Mouse (Mus musculus): ENCODE data around the gene Fut8.
"Not testable (repeated sequence)": the region's sequence is repeated elsewhere in the genome, so short reads cannot be mapped to it uniquely, and the experiment has no call there.

Gene Fut8

GRCm38 (mm10) chr12:77222272-77222874 lies 15.6 kb upstream of the Fut8 start:
- DNase-seq (ENCODE audit: low spot score in 2 of 2), result no peak

- no peak for DNase-seq (ENCODE audit: low spot score in 2 of 2)
Measured at GRCm38 (mm10) chr12:77223595-77223994, 14.3 kb upstream of the Fut8 start.

- no peak for DNase-seq (ENCODE audit: low spot score in 2 of 2)
Measured at GRCm38 (mm10) chr12:77224121-77224520, 13.8 kb upstream of the Fut8 start.

GRCm38 (mm10) chr12:77224891-77225290 lies 13.0 kb upstream of the Fut8 start:
- DNase-seq (ENCODE audit: low spot score in 2 of 2), result no peak

GRCm38 (mm10) chr12:77225727-77226126 lies 12.2 kb upstream of the Fut8 start:
- no peak for DNase-seq (ENCODE audit: low spot score in 2 of 2)

GRCm38 (mm10) chr12:77235958-77236357 lies 2.0 kb upstream of the Fut8 start:
- DNase-seq (ENCODE audit: low spot score in 2 of 2), result no peak

- peak; percentile 80 to 83 for DNase-seq (ENCODE audit: low spot score in 2 of 2)
Measured at GRCm38 (mm10) chr12:77238531-77239389, 835 bp downstream of the Fut8 start.

GRCm38 (mm10) chr12:77239390-77240061 lies 1.6 kb downstream of the Fut8 start:
- peak in 1 of 2 experiments; percentile 35 for DNase-seq (ENCODE audit: low spot score in 2 of 2)

GRCm38 (mm10) chr12:77240372-77240771 lies 2.4 kb downstream of the Fut8 start:
- no peak for DNase-seq (ENCODE audit: low spot score in 2 of 2)

GRCm38 (mm10) chr12:77240839-77241238 lies 2.9 kb downstream of the Fut8 start:
- no peak for DNase-seq (ENCODE audit: low spot score in 2 of 2)

GRCm38 (mm10) chr12:77262650-77263049 lies 24.7 kb downstream of the Fut8 start:
- no peak for DNase-seq (ENCODE audit: low spot score in 2 of 2)

GRCm38 (mm10) chr12:77263816-77264215 lies 25.9 kb downstream of the Fut8 start:
- no peak for DNase-seq (ENCODE audit: low spot score in 2 of 2)

- no peak for DNase-seq (ENCODE audit: low spot score in 2 of 2)
Measured at GRCm38 (mm10) chr12:77270694-77271093, 32.8 kb downstream of the Fut8 start.

GRCm38 (mm10) chr12:77288507-77288906 lies 50.6 kb downstream of the Fut8 start:
- DNase-seq (ENCODE audit: low spot score in 2 of 2), result no peak

GRCm38 (mm10) chr12:77291017-77291416 lies 53.1 kb downstream of the Fut8 start:
- DNase-seq (ENCODE audit: low spot score in 2 of 2), result no peak

GRCm38 (mm10) chr12:77291864-77292263 lies 53.9 kb downstream of the Fut8 start:
- not testable (repeated sequence) for DNase-seq (ENCODE audit: low spot score in 2 of 2)

- no peak for DNase-seq (ENCODE audit: low spot score in 2 of 2)
Measured at GRCm38 (mm10) chr12:77292375-77293258, 54.7 kb downstream of the Fut8 start.

GRCm38 (mm10) chr12:77296119-77296518 lies 58.2 kb downstream of the Fut8 start:
- DNase-seq (ENCODE audit: low spot score in 2 of 2), result no peak

GRCm38 (mm10) chr12:77297114-77297513 lies 59.2 kb downstream of the Fut8 start:
- DNase-seq (ENCODE audit: low spot score in 2 of 2), result no peak

- DNase-seq (ENCODE audit: low spot score in 2 of 2), result no peak
Measured at GRCm38 (mm10) chr12:77297858-77298257, 59.9 kb downstream of the Fut8 start.

GRCm38 (mm10) chr12:77302011-77302410 lies 64.1 kb downstream of the Fut8 start:
- DNase-seq (ENCODE audit: low spot score in 2 of 2), result no peak

- DNase-seq (ENCODE audit: low spot score in 2 of 2), result no peak
Measured at GRCm38 (mm10) chr12:77303367-77303766, 65.4 kb downstream of the Fut8 start.

All from urinary bladder, adult 18-20 months (tissue).